Mouse (Mus musculus) adipocyte (in vitro differentiated cells): ENCODE data around the gene Dlg2.

Source experiments
- DNase-seq: peaks from one replicate; pipeline ENCODE4 v3.0.0-alpha.2; 2016; ENCODE audit warnings: low spot score

The Dlg2 gene

GRCm38 (mm10) chr7:91443377-91443714 lies 966.9 kb downstream of the Dlg2 start:
- DNase-seq: no peak

- no peak for DNase-seq
These were observed 967.4 kb downstream of the Dlg2 start for GRCm38 (mm10) chr7:91443913-91444312.

GRCm38 (mm10) chr7:91444728-91445127 lies 968.3 kb downstream of the Dlg2 start:
- DNase-seq: peak; percentile 5

GRCm38 (mm10) chr7:91456796-91457195 lies 980.3 kb downstream of the Dlg2 start:
- DNase-seq: no peak

- DNase-seq: peak; percentile 83
These were observed 980.7 kb downstream of the Dlg2 start for GRCm38 (mm10) chr7:91457207-91457606.

- no peak for DNase-seq
These were observed 984.9 kb downstream of the Dlg2 start for GRCm38 (mm10) chr7:91461352-91461751.

GRCm38 (mm10) chr7:91463256-91463655 lies 986.8 kb downstream of the Dlg2 start:
- DNase-seq: no peak

GRCm38 (mm10) chr7:91467061-91467460 lies 990.6 kb downstream of the Dlg2 start:
- DNase-seq: no peak

GRCm38 (mm10) chr7:91479145-91479544 lies 1002.7 kb downstream of the Dlg2 start:
- no peak for DNase-seq

- no peak for DNase-seq
These were observed 1005.2 kb downstream of the Dlg2 start for GRCm38 (mm10) chr7:91481574-91482197.

- DNase-seq: no peak
These were observed 1016.8 kb downstream of the Dlg2 start for GRCm38 (mm10) chr7:91493234-91493633.

GRCm38 (mm10) chr7:91495526-91495925 lies 1019.1 kb downstream of the Dlg2 start:
- no peak for DNase-seq

- no peak for DNase-seq
These were observed 1034.6 kb downstream of the Dlg2 start for GRCm38 (mm10) chr7:91511119-91511518.

- no peak for DNase-seq
These were observed 1038.0 kb downstream of the Dlg2 start for GRCm38 (mm10) chr7:91514445-91514844.

GRCm38 (mm10) chr7:91516225-91516624 lies 1039.8 kb downstream of the Dlg2 start:
- DNase-seq: no peak

- no peak for DNase-seq
These were observed 1049.4 kb downstream of the Dlg2 start for GRCm38 (mm10) chr7:91525859-91526258.

- no peak for DNase-seq
These were observed 1066.3 kb downstream of the Dlg2 start for GRCm38 (mm10) chr7:91542597-91543285.

- no peak for DNase-seq
These were observed 1066.8 kb downstream of the Dlg2 start for GRCm38 (mm10) chr7:91543286-91543650.

- DNase-seq: no peak
These were observed 1068.1 kb downstream of the Dlg2 start for GRCm38 (mm10) chr7:91544600-91544999.

- peak; percentile 10 for DNase-seq
These were observed 1072.3 kb downstream of the Dlg2 start for GRCm38 (mm10) chr7:91548796-91549195.

GRCm38 (mm10) chr7:91557582-91557981 lies 1081.1 kb downstream of the Dlg2 start:
- no peak for DNase-seq

GRCm38 (mm10) chr7:91567423-91567822 lies 1091.0 kb downstream of the Dlg2 start:
- DNase-seq: peak; percentile 50

- no peak for DNase-seq
These were observed 1094.5 kb downstream of the Dlg2 start for GRCm38 (mm10) chr7:91570969-91571368.

GRCm38 (mm10) chr7:91572666-91573065 lies 1096.2 kb downstream of the Dlg2 start:
- no peak for DNase-seq
